ENCODE assay signal across 30 mouse cellular contexts in the genomic region with DNA sequence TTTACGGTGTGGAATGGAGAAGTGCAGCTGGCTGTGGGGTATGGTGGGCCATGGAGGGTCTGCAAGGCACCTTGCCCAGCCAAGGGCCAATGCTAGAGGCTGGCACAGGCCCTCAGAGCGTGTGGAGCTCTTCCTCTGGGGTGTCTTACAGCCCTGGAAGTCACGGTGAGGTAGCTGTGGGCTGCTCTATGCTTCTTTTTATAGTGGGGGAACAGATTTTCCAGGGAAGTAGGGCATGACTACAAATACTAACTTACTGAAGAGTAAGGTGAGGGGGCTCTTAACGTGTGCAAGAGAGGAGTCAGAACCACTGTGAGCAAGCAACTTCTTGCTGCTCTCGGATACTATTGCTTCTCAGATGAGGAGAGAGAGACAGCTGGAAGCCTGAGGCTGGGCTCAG. TPM values are rescaled to one million over a fixed set of nuclear protein-coding genes. Genes with fewer than 3 reads are reported as not detected.
"Had no signal": no experiment of that assay in that cellular context is flagged by ENCODE, and none has a peak within 500 bp of the region (broad histone marks: within the 10 kb centered on the region; RNA-seq: fewer than 3 reads in every experiment).

No protein-coding gene starts in this region.

- DNase-seq: cerebellum, adult 8-10 months; cerebellum, adult 9-10 months; cerebellum, adult 9-11 months; cerebellum, postnatal 10 days; cerebellum, postnatal 14 days; cerebellum, postnatal 25 days; cerebellum, postnatal 36 days; embryo, embryonic 11 days; forebrain, postnatal 0 days; gastrocnemius, adult 2 months; gastrocnemius, postnatal 10 days; gastrocnemius, postnatal 14 days; gastrocnemius, postnatal 25 days; gastrocnemius, postnatal 36 days; heart, adult 11 months; heart, adult 18-20 months; heart, adult 2 months had no signal

- H3K9me3 ChIP-seq: embryonic facial prominence, embryonic 12.5 days; embryonic facial prominence, embryonic 13.5 days; embryonic facial prominence, embryonic 15.5 days; forebrain, embryonic 10.5 days; forebrain, embryonic 12.5 days; forebrain, embryonic 13.5 days; forebrain, embryonic 15.5 days; heart, embryonic 10.5 days had no signal

- H3K4me3 ChIP-seq: embryonic facial prominence, embryonic 12.5 days; embryonic facial prominence, embryonic 13.5 days; embryonic facial prominence, embryonic 15.5 days; erythroblast, embryonic 14.5 days; forebrain, embryonic 10.5 days; forebrain, embryonic 12.5 days; forebrain, embryonic 13.5 days; forebrain, embryonic 15.5 days; gastrocnemius, adult 2 months; heart, adult 2 months; heart, embryonic 10.5 days had no signal

- H3K9ac ChIP-seq: embryonic facial prominence, embryonic 12.5 days; embryonic facial prominence, embryonic 13.5 days; embryonic facial prominence, embryonic 15.5 days; forebrain, embryonic 12.5 days; forebrain, embryonic 13.5 days; forebrain, embryonic 15.5 days; forebrain, postnatal 0 days had no signal

- H3K27ac ChIP-seq: embryonic facial prominence, embryonic 12.5 days; embryonic facial prominence, embryonic 13.5 days; embryonic facial prominence, embryonic 15.5 days; forebrain, embryonic 10.5 days; forebrain, embryonic 12.5 days; forebrain, embryonic 13.5 days; forebrain, embryonic 15.5 days; gastrocnemius, adult 2 months; heart, adult 2 months; heart, embryonic 10.5 days had no signal

- H3K27me3 ChIP-seq: embryonic facial prominence, embryonic 12.5 days; embryonic facial prominence, embryonic 13.5 days; embryonic facial prominence, embryonic 15.5 days; forebrain, embryonic 12.5 days; forebrain, embryonic 13.5 days; forebrain, embryonic 15.5 days had no signal

- H3K4me1 ChIP-seq: forebrain, embryonic 15.5 days had no signal

- H3K4me2 ChIP-seq: embryonic facial prominence, embryonic 12.5 days; embryonic facial prominence, embryonic 13.5 days; embryonic facial prominence, embryonic 15.5 days; forebrain, embryonic 12.5 days; forebrain, embryonic 13.5 days; forebrain, embryonic 15.5 days had no signal

- ATAC-seq: forebrain, embryonic 13.5 days; forebrain, embryonic 14.5 days; forebrain, embryonic 15.5 days; forebrain, embryonic 16.5 days; forebrain, postnatal 0 days had no signal

RNA-seq across cellular contexts. Expression of a gene that starts 9.5 kb away (rescaled TPM):
- polyA plus RNA-seq: erythroblast, embryonic 14.5 days had no signal

RNA-seq across cellular contexts. Expression of a gene that starts 50.5 kb away (rescaled TPM):
- total RNA-seq: common myeloid progenitor, adult 5-6 weeks; granulocyte monocyte progenitor cell, adult 5-6 weeks had no signal

RNA-seq across cellular contexts. Expression of a gene that starts 58.4 kb away (rescaled TPM):
- total RNA-seq: common myeloid progenitor, adult 5-6 weeks; granulocyte monocyte progenitor cell, adult 5-6 weeks had no signal
- polyA plus RNA-seq: erythroblast, embryonic 14.5 days; heart, embryonic 10.5 days had no signal

RNA-seq across cellular contexts. Expression of a gene that starts 58.4 kb away (rescaled TPM):
- polyA plus RNA-seq: erythroblast, embryonic 14.5 days had no signal
